Mouse (Mus musculus) thymus, postnatal 0 days (tissue): ENCODE measurements at regions not wholly inside any gene's neighbourhood (a gene's known extent, or its start where the extent isn't known, plus 50 kb on each side); places are given as distances from the start of the nearest gene placed in this dataset.

Source experiments
- DNase-seq: peaks from one replicate; pipeline ENCODE4 v3.0.0-alpha.2; 2015; ENCODE audit warnings: low spot score

DNA sequence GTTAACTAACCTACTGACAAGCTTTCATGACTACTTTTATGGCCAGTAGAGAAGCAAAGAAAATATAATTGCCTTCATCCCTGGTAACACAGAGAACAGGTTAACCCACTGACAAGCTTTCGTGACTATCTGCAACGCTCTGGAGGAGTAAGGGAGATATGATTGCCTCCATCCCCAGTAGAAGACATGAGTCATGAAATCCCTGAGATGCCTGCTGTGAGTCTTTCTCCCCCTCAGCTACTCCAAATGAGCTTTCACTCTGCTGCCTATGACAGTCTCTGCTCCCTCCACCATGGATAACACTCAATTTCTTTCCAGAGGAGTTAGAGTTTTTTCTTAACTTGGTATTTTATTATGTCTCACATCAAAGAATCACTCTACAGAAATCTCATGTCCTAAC, 2493.4 kb upstream of the Gm7489 start:
- DNase-seq: no peak

DNA sequence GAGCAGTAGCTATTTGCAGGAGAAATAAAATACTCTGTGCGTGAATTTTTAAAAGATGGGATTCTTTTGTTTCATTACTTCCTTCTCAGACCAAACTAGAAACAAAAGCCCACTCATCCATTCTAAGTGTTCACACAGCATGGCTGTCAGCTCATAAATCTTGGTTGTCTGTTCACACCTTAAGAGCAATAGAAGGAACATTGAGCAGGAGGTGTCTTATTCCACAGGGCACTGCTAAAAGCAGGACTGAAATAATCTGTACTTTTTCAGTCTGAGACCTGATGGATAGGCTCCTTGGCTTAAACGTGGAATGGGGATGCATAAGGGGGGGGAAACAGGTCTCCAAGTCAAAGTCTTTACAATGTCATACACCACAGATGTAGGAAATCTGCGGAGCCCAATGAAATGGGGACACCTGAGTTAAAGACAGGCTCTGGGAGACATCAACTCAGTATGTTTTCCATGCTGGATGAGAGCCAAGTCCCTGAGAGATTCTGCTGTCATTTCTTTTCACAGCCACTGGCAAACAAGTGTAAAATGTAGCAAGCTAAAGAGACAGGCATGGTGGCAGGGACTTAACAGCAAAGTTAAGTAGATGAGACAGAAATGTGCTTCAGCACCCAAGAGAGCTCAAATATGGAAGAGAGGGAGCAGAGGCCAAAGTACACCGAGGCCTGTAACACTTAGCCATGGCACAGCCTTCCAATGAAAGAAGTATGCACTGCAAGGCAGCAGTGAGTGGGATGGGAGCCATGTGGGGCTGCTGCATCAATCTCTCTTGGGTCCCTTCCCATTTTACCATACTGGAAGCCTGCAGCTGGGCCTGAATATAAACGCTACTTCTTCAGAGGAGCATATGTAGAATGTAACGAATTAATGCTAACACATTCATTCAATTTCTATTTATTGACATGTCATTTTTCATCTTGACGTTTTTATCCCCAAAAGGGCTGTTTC, 2492.0 kb upstream of the Gm7489 start:
- no peak for DNase-seq

DNA sequence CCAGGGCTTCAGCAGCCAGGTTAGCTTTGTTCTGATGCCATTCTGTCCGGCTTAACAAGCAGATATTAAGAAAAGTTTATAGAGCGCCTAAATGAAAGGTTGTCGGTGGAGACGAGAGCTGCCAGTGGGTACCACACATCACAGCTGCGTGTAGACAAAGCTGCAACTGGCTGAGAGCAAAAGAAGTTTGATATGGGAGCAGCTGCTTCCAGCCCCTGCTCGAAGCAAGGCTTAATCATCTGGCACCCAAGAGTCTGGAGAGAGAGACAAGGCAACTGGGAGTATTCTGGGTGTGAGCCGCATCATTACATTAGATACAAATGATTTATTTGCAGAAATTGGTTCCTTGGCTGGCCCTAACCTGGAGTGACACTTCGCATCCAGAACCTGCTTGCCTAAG, 2488.7 kb upstream of the Gm7489 start:
- DNase-seq: no peak

DNA sequence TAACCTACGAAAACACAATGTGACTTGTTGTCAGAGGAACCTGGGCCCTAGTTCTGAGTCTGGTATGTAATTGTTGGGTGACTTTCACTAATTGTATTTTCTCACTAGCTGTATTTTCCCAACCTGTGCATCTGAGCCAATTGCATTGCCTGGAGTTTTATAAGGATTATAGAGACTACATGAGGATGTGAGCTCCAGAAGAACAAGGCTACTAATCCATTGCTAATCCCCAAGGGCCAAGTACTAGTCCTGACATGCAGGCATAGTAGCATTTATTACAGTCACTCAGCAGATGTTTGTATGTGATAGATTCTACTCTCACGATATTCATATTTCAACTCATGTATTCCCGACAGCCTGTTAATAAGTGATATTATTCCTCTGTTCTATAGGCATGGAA, 2481.1 kb upstream of the Gm7489 start:
- no peak for DNase-seq

GRCm38 (mm10) chr15:51409791-51410308, 2474.9 kb upstream of the Gm7489 start:
- no peak for DNase-seq

GRCm38 (mm10) chr15:51411966-51412365, 2472.7 kb upstream of the Gm7489 start:
- no peak for DNase-seq

- DNase-seq: no peak
Measured at GRCm38 (mm10) chr15:51442606-51443005, 2442.1 kb upstream of the Gm7489 start.

GRCm38 (mm10) chr15:51469895-51470294, 2414.8 kb upstream of the Gm7489 start:
- DNase-seq: no peak

GRCm38 (mm10) chr15:51471143-51471542, 2413.6 kb upstream of the Gm7489 start:
- DNase-seq: no peak

- no peak for DNase-seq
Measured at GRCm38 (mm10) chr15:51472049-51472448, 2412.7 kb upstream of the Gm7489 start.

GRCm38 (mm10) chr15:51481856-51482255, 2402.8 kb upstream of the Gm7489 start:
- no peak for DNase-seq

GRCm38 (mm10) chr15:51484207-51484606, 2400.5 kb upstream of the Gm7489 start:
- DNase-seq: no peak

DNA sequence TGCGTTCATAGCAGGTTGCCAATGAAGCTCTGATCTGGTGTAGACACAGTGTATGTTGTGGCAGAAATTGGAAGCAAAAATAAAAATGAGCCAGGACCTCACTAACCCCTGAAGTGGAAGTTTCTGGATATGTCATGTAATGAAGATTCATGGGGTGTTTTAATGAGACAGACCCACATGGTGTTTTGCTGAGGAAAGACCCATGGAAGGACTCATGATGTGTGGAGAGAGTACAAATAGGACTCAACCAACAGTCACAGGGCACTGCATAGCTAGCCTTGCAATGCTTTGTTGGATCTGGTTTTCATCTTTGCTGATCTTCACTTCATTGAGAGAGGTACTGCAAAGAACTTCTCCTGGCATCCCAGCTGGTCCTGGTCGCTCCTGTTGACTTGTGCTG, 2399.2 kb upstream of the Gm7489 start:
- DNase-seq: no peak

DNA sequence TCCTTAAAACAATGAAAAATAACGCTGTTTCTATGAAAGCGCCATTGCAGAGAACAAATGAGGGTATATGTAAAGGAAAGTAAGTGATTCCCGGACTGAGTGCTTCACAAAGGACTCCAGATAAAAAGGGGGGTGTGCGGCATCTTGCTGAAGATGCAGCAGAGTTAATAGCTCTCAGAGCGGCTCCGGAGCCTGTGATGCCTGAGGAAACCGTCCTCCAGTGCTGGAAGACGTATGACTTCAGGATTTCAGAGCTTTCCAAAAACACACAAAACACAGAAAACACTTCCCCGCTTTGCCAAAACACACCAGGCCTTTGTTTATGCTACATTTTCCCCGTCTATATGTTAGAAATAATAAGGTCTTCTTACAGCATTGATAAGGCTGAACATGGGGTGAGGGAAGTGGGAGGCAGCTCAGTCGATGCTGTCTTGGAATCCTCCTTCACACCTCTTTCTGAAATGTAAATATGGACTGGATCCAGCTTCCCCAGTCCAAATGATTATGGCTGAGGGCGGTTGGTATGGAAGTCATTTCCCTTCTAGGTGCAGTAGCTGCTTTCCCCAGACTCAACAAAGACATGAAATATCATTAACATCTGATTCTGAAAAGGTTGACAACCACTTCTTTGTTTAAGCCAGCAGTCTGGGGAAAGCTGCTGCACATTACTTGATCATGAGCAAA, 2382.5 kb upstream of the Gm7489 start:
- DNase-seq: no peak

DNA sequence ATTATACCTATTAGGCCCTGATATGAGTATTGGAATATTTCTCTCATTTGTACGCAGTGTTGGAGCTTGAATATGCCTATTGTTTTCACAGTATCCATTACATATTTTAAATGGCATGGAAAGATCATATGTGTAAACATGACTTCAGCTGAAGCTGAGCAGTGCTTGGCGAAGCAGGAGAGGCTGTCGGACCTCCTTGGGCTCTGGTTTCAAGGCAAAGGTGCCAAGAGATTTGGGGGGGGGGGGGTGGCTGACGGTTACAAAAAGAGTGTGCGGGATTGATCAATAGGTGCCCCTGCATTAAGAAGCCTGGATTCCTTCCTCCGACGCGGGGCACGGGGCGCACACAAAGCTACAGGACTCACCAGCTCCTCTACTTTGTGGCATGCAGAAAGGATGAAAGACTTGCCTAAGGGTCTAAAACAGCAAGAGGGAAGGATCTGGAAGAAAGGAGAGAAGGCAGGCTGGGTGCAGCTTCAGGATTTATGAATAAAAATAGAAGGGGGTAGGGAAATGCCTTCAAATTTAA, 2381.9 kb upstream of the Gm7489 start:
- DNase-seq: no peak

DNA sequence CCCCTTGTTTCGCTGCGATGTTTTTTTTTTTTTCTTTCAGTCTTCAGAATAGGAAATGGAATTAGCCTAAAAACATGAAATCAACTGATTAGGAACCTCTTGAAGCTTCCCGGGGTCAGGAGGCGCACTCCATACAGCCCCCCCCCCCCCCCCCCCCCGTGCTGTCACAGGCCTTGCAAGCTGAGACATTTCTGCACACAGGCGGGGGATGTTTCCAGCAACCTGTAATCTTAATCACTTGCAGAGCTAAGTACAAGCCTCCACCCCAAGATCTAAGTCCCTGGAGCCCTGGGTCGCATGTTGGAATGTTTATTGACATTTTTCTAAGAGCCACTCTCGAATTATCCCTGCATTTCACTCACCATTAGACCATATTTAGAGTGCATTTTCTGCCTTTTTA, 2381.4 kb upstream of the Gm7489 start:
- no peak for DNase-seq

DNA sequence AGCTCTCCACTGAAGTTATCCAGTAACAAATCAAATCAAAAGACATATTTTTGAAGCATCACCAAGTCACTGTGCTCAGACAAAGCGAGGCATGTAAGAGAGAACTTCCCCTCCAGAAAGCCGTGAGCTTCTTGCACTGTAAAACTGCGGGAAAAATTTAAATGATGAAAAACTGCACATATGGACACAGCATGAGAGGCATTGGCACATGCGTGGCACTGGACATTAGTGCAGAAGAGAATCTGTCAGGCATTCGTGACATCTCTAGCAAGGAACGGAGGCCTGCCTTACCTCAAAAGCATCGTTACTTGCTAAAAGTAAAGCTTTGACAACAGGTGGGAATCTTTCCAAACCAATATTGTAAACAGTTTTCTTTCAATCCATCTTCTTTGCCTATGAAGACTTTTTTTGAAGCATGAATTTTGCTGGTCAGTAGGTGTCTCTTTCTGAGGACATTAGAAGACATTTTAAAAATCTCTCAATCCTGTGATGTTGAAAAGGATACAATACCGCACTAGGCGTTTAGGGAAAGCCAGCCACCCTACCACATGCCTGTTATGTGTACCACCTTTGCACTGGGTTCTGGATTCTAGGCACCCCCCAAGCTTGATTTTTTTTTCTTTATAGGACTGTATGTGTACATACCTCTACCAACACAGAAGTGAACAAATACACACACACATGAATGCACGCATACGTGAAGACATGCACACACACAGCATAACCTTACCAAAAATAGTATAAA, 2380.5 kb upstream of the Gm7489 start:
- no peak for DNase-seq

DNA sequence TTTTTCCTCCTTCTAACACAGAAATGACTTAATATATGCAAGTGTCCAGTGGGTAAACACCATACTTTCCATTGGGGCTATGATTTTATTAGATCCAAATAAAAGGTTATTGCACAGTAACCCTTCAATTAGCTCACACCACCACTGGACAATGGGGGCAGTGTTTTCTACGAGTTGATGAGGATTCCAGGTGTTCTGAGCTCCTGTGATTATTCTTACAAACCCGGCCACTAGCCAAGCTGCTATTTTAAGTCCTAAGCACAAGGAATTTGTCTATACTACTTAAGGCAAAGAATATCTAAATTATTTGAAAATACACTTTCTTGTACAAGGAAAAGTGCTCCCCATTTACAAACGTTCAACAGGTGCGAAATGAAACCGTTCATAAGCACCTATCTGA, 2379.9 kb upstream of the Gm7489 start:
- no peak for DNase-seq

- no peak for DNase-seq
Measured at GRCm38 (mm10) chr15:51507126-51507525, 2377.6 kb upstream of the Gm7489 start.

DNA sequence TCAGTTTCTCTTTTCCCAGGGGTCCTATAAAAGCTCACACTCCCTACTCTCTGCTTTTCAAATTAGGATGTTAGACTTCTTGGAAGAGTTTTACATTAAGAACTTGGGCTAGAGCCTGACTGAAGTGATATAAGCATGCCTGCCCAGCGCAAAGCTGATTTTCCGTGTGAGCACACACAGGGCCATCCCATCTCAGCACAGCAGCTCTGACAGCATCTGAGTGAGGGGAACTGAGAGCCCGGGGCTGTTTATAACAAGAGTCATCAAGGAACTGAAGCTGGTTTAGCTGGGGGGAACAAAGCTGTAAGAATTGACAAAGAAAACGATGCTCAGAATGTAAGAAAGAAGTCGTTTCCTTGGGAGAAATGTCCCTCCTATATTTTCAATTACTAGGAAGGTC, 2373.4 kb upstream of the Gm7489 start:
- no peak for DNase-seq

- no peak for DNase-seq
Measured at GRCm38 (mm10) chr15:51536317-51536716, 2348.4 kb upstream of the Gm7489 start.
